Mouse (Mus musculus) thymus, postnatal 4 days (tissue): ENCODE results near the gene A630095E13Rik.
"Not testable (repeated sequence)": the region's sequence is repeated elsewhere in the genome, so short reads cannot be mapped to it uniquely, and the experiment has no call there.

ENCODE experiments used
- DNase-seq: peaks from one replicate; pipeline ENCODE4 v3.0.0; 2021

The A630095E13Rik gene

DNA sequence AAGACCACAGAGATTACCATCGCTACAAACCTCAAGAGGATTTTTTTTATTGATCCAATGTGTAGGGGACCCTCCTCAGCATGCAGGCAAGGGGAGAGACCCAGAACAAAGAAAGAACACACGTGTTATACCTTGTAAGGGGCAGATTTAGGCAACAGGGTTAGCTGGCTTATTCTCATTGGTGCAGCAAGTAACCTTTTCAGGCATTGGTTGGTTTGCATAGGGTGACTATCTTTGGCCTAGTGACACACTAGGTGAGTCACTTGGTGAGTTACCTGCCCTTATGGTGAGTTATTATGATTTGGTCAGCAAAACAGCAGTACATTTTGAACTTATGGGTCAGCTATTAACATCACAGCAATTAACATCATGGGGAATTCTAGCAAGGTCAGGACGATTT is at the start of gene A630095E13Rik:
Gene A630095E13Rik, minus strand, starts transcription at position 101 of the 400 bp plus-strand sequence.
- not testable (repeated sequence) for DNase-seq

DNA sequence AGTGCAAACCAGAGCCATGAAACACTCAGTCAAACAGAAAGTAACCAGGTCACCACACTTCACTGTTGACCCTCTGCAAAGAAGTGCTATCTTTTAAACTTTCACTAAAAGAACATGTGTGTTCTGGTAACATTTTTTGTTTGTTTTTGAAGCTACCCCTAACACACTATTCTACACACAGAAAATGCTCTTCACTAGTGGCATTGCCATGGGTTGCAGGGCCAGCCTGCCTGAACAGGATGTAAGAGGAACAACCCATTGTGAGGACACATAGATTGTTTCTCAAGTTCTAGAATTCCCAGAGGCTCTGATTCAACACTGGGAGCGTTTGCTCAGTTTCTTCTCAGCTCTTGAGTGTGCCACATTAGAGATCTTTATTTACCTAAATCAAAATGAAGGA is 49.7 kb upstream of the A630095E13Rik start, which contains the start of gene Acrv1:
Gene Acrv1, plus strand, starts transcription at position 301 of the 400 bp plus-strand sequence.
- DNase-seq = no peak

DNA sequence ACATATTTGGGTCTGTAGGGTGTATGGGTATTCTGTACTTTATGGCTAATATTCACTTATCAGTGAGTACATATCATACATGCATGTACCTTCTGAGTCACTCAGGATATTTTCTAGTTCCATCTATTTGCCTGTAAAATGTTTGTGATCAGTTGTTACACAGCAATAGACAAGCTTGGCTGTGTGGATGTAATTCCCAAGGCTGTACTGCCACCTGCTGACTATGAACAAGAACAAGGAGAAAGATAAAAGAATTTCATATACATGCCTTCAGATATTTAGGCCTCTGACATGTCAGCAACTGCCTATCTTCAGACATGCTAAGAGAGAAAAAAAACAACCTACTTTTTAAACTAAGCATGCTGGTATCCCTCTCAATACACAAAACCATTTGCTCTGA is 44.2 kb upstream of the A630095E13Rik start:
- DNase-seq = no peak

DNA sequence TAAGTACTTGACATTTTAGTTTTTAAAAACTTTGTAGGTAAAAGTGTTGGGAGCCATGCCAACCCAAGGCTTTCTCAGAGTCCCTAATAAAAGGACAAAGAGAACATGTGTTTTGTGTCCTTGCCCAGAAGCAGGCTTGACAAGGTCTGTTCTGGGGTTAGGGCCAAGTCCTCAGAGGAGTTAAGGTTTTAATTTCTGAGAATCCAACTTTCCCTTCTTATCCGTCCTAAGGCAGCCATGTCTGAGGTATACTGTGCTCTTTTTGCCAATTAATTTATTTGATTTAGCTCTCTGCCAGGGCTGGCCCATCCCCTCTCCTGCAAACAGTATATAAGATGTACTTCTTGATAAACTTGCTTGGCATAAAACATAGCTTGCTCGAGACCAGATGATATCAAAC is 38.2 kb upstream of the A630095E13Rik start:
- DNase-seq = no peak
